Mouse (Mus musculus): ENCODE data around the gene Myo3b. TPM values are rescaled to one million over a fixed set of nuclear protein-coding genes. Genes with fewer than 3 reads are reported as not detected.

The Myo3b gene
- polyA plus RNA-seq, 2 experiments: not detected

- DNase-seq (ENCODE audit: low read depth in 3 of 3, low spot score in 3 of 3): peak; percentile 55 to 70 (median 63)
- Histone ChIP-seq H3K4me1 (replicated peaks; ENCODE audit: control insufficient read depth in 2 of 2, insufficient read depth in 2 of 2, low read length in 1 of 2) (peaks cover 13% of the 10 kb centered on the region in 2 experiments), H3K9me3 (ENCODE audit: control insufficient read depth, low read length) (no peaks in the 10 kb centered on the region), H3K4me3 (ENCODE audit: insufficient read depth in 1 of 2, low read depth in 2 of 2, low read length in 2 of 2) (no peak overlapping the region), H3K9ac (replicated peaks) (no peak overlapping the region), H3K4me2 (ENCODE audit: low read depth) (peak overlapping the region; percentile 30), H3K27ac (peak overlapping the region; percentile 29), H3K36me3 (replicated peaks; ENCODE audit: control insufficient read depth, insufficient read depth, low read depth) (peaks cover 3% of the 10 kb centered on the region), H3K27me3 (ENCODE audit: control insufficient read depth, insufficient read depth, low read length) (no peaks in the 10 kb centered on the region)
- 33% methylated on average over 2 of the region's 2 CpGs for WGBS (ENCODE audit: insufficient replicate concordance)
- TF ChIP-seq EP300 (IDR thresholded peaks at IDR 0.05; ENCODE audit: low read depth) (peak; percentile 82), CTCF (IDR thresholded peaks at IDR 0.05; ENCODE audit: low read depth) (no peak)
- ATAC-seq (ENCODE audit: insufficient read depth): peak; percentile 93
Measured at GRCm38 (mm10) chr2:70024454-70024853, 14.5 kb upstream of the Myo3b start.

GRCm38 (mm10) chr2:70025711-70026110 lies 13.2 kb upstream of the Myo3b start:
- H3K4me2 ChIP-seq (ENCODE audit: low read depth): no peak overlapping the region
- ATAC-seq (ENCODE audit: insufficient read depth): no peak
- WGBS (ENCODE audit: insufficient replicate concordance): 85% methylated on average over 5 of the region's 5 CpGs
- no peaks in the 10 kb centered on the region for H3K9me3 ChIP-seq (ENCODE audit: control insufficient read depth, low read length)
- no peak for DNase-seq (ENCODE audit: low read depth in 3 of 3, low spot score in 3 of 3)
- H3K36me3 ChIP-seq (replicated peaks; ENCODE audit: control insufficient read depth, insufficient read depth, low read depth): no peaks in the 10 kb centered on the region; the same call in none of the 2 replicates
- H3K4me3 ChIP-seq (ENCODE audit: insufficient read depth in 1 of 2, low read depth in 2 of 2, low read length in 2 of 2): no peak overlapping the region
- no peaks in the 10 kb centered on the region for H3K27me3 ChIP-seq (ENCODE audit: control insufficient read depth, insufficient read depth, low read length)
- no peak for TF ChIP-seq EP300 (IDR thresholded peaks at IDR 0.05; ENCODE audit: low read depth)
- TF ChIP-seq CTCF (IDR thresholded peaks at IDR 0.05; ENCODE audit: low read depth): no peak
- no peak overlapping the region for H3K9ac ChIP-seq (replicated peaks)
- peaks cover 13% of the 10 kb centered on the region in 2 experiments for H3K4me1 ChIP-seq (replicated peaks; ENCODE audit: control insufficient read depth in 2 of 2, insufficient read depth in 2 of 2, low read length in 1 of 2)
- no peak overlapping the region for H3K27ac ChIP-seq

- TF ChIP-seq CTCF (IDR thresholded peaks at IDR 0.05; ENCODE audit: low read depth): no peak
- no peaks in the 10 kb centered on the region for H3K4me1 ChIP-seq (replicated peaks; ENCODE audit: control insufficient read depth in 2 of 2, insufficient read depth in 2 of 2, low read length in 1 of 2)
- H3K9ac ChIP-seq (replicated peaks): no peak overlapping the region
- H3K4me3 ChIP-seq (ENCODE audit: insufficient read depth in 1 of 2, low read depth in 2 of 2, low read length in 2 of 2): no peak overlapping the region
- DNase-seq (ENCODE audit: low read depth in 3 of 3, low spot score in 3 of 3) (no peak), ATAC-seq (ENCODE audit: insufficient read depth) (no peak)
- no peaks in the 10 kb centered on the region for H3K36me3 ChIP-seq (replicated peaks; ENCODE audit: control insufficient read depth, insufficient read depth, low read depth)
- H3K27me3 ChIP-seq (ENCODE audit: control insufficient read depth, insufficient read depth, low read length): no peaks in the 10 kb centered on the region; the same call in 1 of the 2 replicates
- H3K27ac ChIP-seq: no peak overlapping the region
- 67% methylated on average over 2 of the region's 2 CpGs for WGBS (ENCODE audit: insufficient replicate concordance)
- H3K4me2 ChIP-seq (ENCODE audit: low read depth): no peak overlapping the region
- H3K9me3 ChIP-seq (ENCODE audit: control insufficient read depth, low read length): no peaks in the 10 kb centered on the region
Measured at GRCm38 (mm10) chr2:70031472-70031871, 7.5 kb upstream of the Myo3b start.

GRCm38 (mm10) chr2:70034895-70035294 lies 4.0 kb upstream of the Myo3b start:
- H3K4me1 ChIP-seq (replicated peaks; ENCODE audit: control insufficient read depth in 2 of 2, insufficient read depth in 2 of 2, low read length in 1 of 2): no peaks in the 10 kb centered on the region
- H3K27me3 ChIP-seq (ENCODE audit: control insufficient read depth, insufficient read depth, low read length): no peaks in the 10 kb centered on the region; the same call in 1 of the 2 replicates
- no peak overlapping the region for H3K9ac ChIP-seq (replicated peaks)
- no peak overlapping the region for H3K4me2 ChIP-seq (ENCODE audit: low read depth)
- TF ChIP-seq EP300 (IDR thresholded peaks at IDR 0.05; ENCODE audit: low read depth) (no peak), CTCF (IDR thresholded peaks at IDR 0.05; ENCODE audit: low read depth) (no peak)
- no peaks in the 10 kb centered on the region for H3K36me3 ChIP-seq (replicated peaks; ENCODE audit: control insufficient read depth, insufficient read depth, low read depth)
- DNase-seq (ENCODE audit: low read depth in 3 of 3, low spot score in 3 of 3) (no peak), ATAC-seq (ENCODE audit: insufficient read depth) (no peak)
- no peaks in the 10 kb centered on the region for H3K9me3 ChIP-seq (ENCODE audit: control insufficient read depth, low read length)
- H3K4me3 ChIP-seq (ENCODE audit: insufficient read depth in 1 of 2, low read depth in 2 of 2, low read length in 2 of 2): no peak overlapping the region
- H3K27ac ChIP-seq: no peak overlapping the region
- 65% methylated on average over 5 of the region's 5 CpGs for WGBS (ENCODE audit: insufficient replicate concordance)

- H3K36me3 ChIP-seq (replicated peaks; ENCODE audit: control insufficient read depth, insufficient read depth, low read depth): no peaks in the 10 kb centered on the region
- H3K27ac ChIP-seq: no peak overlapping the region
- no peaks in the 10 kb centered on the region for H3K9me3 ChIP-seq (ENCODE audit: control insufficient read depth, low read length)
- no peak overlapping the region for H3K4me2 ChIP-seq (ENCODE audit: low read depth)
- no peaks in the 10 kb centered on the region; the same call in 1 of the 2 replicates for H3K27me3 ChIP-seq (ENCODE audit: control insufficient read depth, insufficient read depth, low read length)
- no peak for ATAC-seq (ENCODE audit: insufficient read depth)
- no peak for TF ChIP-seq CTCF (IDR thresholded peaks at IDR 0.05; ENCODE audit: low read depth)
- TF ChIP-seq EP300 (IDR thresholded peaks at IDR 0.05; ENCODE audit: low read depth): no peak
- DNase-seq (ENCODE audit: low read depth in 3 of 3, low spot score in 3 of 3): no peak
- H3K4me3 ChIP-seq (ENCODE audit: insufficient read depth in 1 of 2, low read depth in 2 of 2, low read length in 2 of 2): no peak overlapping the region
- H3K4me1 ChIP-seq (replicated peaks; ENCODE audit: control insufficient read depth in 2 of 2, insufficient read depth in 2 of 2, low read length in 1 of 2): no peaks in the 10 kb centered on the region
- no peak overlapping the region for H3K9ac ChIP-seq (replicated peaks)
- WGBS (ENCODE audit: insufficient replicate concordance): 46% methylated on average over 1 of the region's 1 CpGs
Measured at GRCm38 (mm10) chr2:70035358-70035757, 3.6 kb upstream of the Myo3b start.

Measured in liver, embryonic 14.5 days (tissue).